Mouse (Mus musculus): ENCODE data around the gene Hoxd3.

Gene Hoxd3

GRCm38 (mm10) chr2:74795531-74795930 is 83.8 kb downstream of the Hoxd3 start:
- DNase-seq (ENCODE audit: low spot score in 2 of 2): no peak
